9 mouse cellular contexts compared by ENCODE assay signal in genomic region chr13:73261036-73261730, GRCm38 (mm10). TPM values are rescaled to one million over a fixed set of nuclear protein-coding genes. Genes with fewer than 3 reads are reported as not detected.
DNase-seq lines count a peak whose midpoint lies in the region; ATAC-seq and TF ChIP-seq lines count a peak whose summit lies in the region.
"Had no signal": no experiment of that assay in that cellular context is flagged by ENCODE, and none has a peak within 500 bp of the region (broad histone marks: within the 10 kb centered on the region; RNA-seq: fewer than 3 reads in every experiment).

No protein-coding gene starts in this region.

- H3K4me3 ChIP-seq in E14TG2a.4 (replicated peaks; ENCODE audit: low read length) (peak overlapping the region; percentile 74), ES-Bruce4 (ENCODE audit: low read depth, low read length) (peak overlapping the region; percentile 63)
- H3K4me3 ChIP-seq in forebrain, postnatal 0 days (ENCODE audit: low read depth, low read length), result peak overlapping the region; percentile 37
- H3K4me3 ChIP-seq in limb, embryonic 13.5 days, result peak overlapping the region; percentile 52

- H3K9me3 ChIP-seq in E14TG2a.4 (ENCODE audit: low read length) (no peaks in the 10 kb centered on the region), ES-Bruce4 (replicated peaks; ENCODE audit: control insufficient read depth, insufficient read depth, low read length, poor library complexity, severe bottlenecking) (no peaks in the 10 kb centered on the region)
- H3K9me3 ChIP-seq in forebrain, postnatal 0 days (ENCODE audit: low read length), result no peaks in the 10 kb centered on the region
- H3K9me3 ChIP-seq in limb, embryonic 13.5 days, result no peaks in the 10 kb centered on the region

- H3K27me3 ChIP-seq in E14TG2a.4 (ENCODE audit: insufficient read depth, low read length), result peaks cover 95% of the 10 kb centered on the region
- peaks cover 24% of the 10 kb centered on the region for H3K27me3 ChIP-seq in ES-Bruce4 (ENCODE audit: control insufficient read depth, insufficient read depth, low read length, poor library complexity, severe bottlenecking)
- H3K27me3 ChIP-seq in forebrain, postnatal 0 days (ENCODE audit: insufficient read depth, low read length), result peaks cover 95% of the 10 kb centered on the region
- peaks cover 99% of the 10 kb centered on the region for H3K27me3 ChIP-seq in limb, embryonic 13.5 days

- no peaks in the 10 kb centered on the region for H3K36me3 ChIP-seq in E14TG2a.4 (ENCODE audit: insufficient read depth, low read length)
- H3K36me3 ChIP-seq in ES-Bruce4 (ENCODE audit: control insufficient read depth, insufficient read depth, low read length, poor library complexity, severe bottlenecking), result no peaks in the 10 kb centered on the region
- H3K36me3 ChIP-seq in forebrain, postnatal 0 days (ENCODE audit: insufficient read depth), result no peaks in the 10 kb centered on the region
- no peaks in the 10 kb centered on the region for H3K36me3 ChIP-seq in limb, embryonic 13.5 days

- TF ChIP-seq POLR2A in ES-Bruce4 (IDR thresholded peaks at IDR 0.05; ENCODE audit: insufficient read depth, low read length), result no peak

- no peak overlapping the region for H3K27ac ChIP-seq in ES-Bruce4 (ENCODE audit: insufficient read depth, low read length)
- no peak overlapping the region for H3K27ac ChIP-seq in forebrain, postnatal 0 days (ENCODE audit: low read depth, low read length)
- no peak overlapping the region for H3K27ac ChIP-seq in limb, embryonic 13.5 days

- WGBS in forebrain, postnatal 0 days, result 3% methylated on average over 25 of the region's 25 CpGs
- 3% methylated on average over 25 of the region's 25 CpGs for WGBS in limb, embryonic 13.5 days

- TF ChIP-seq EP300 in ES-Bruce4 (IDR thresholded peaks at IDR 0.05; ENCODE audit: insufficient read depth, low read depth, low read length), result no peak

- H3K4me1 ChIP-seq in E14TG2a.4 (replicated peaks; ENCODE audit: low read depth, low read length) (peaks cover 71% of the 10 kb centered on the region), ES-Bruce4 (ENCODE audit: control insufficient read depth, insufficient read depth, low read length) (peaks cover 4% of the 10 kb centered on the region)
- H3K4me1 ChIP-seq in forebrain, postnatal 0 days (ENCODE audit: insufficient read depth), result 0 out of 2 replicates have a peak, but pooled peaks cover 6% of the 10 kb centered on the region
- H3K4me1 ChIP-seq in limb, embryonic 13.5 days, result peaks cover 32% of the 10 kb centered on the region

- H3K9ac ChIP-seq in ES-Bruce4 (ENCODE audit: low read depth, poor library complexity, severe bottlenecking), result peak overlapping the region; percentile 59; the same call in 1 of the 2 replicates
- no peak overlapping the region for H3K9ac ChIP-seq in forebrain, postnatal 0 days
- H3K9ac ChIP-seq in limb, embryonic 13.5 days, result peak overlapping the region; percentile 59

- no peak for TF ChIP-seq CTCF in E14TG2a.4 (conservative IDR thresholded peaks at IDR 0.05; ENCODE audit: low read length)
- no peak for TF ChIP-seq CTCF in ES-Bruce4 (IDR thresholded peaks at IDR 0.05; ENCODE audit: low read depth, low read length)
- no peak for TF ChIP-seq CTCF in forebrain, postnatal 0 days (IDR thresholded peaks at IDR 0.05; ENCODE audit: low read depth)

- DNase-seq in forebrain, postnatal 0 days, result no peak
- DNase-seq in adrenal gland, adult 8-10 months, result no peak
- no peak for DNase-seq in lung, postnatal 4 days
- no peak for DNase-seq in gastrocnemius, postnatal 36 days
- DNase-seq: right cerebral cortex, postnatal 4 days had no signal

- intact Hi-C loops in gastrocnemius, postnatal 36 days (cut with DNase I), result no loop called here

- H3K4me2 ChIP-seq in forebrain, postnatal 0 days (ENCODE audit: low read depth), result peak overlapping the region; percentile 78
- H3K4me2 ChIP-seq in limb, embryonic 13.5 days (replicated peaks), result peak overlapping the region; percentile 83

- ATAC-seq in forebrain, postnatal 0 days, result no peak
- ATAC-seq in limb, embryonic 13.5 days (ENCODE audit: low FRiP score, low read depth), result no peak
- ATAC-seq in cerebellum, adult (ENCODE audit: insufficient number of reproducible peaks, low FRiP score, low TSS enrichment), result no peak

RNA-seq across cellular contexts. Expression of gene Irx4, which starts 0.9 kb away (rescaled TPM):
- 0.49 and 0.65 TPM in 2 replicates for polyA plus RNA-seq in ES-Bruce4 (2011; ENCODE audit: insufficient read depth, insufficient read length, low read depth, missing spikeins)
- total RNA-seq in forebrain, postnatal 0 days (2014; rRNA removed), result not detected in 2 replicates
- not detected in 2 replicates for polyA plus RNA-seq in forebrain, postnatal 0 days (2015; fragmentation: Nextera tagmentation; extraction: Ambion mirVana)
- 7.0 and 7.6 TPM in 2 replicates for polyA plus RNA-seq in limb, embryonic 13.5 days (2015; fragmentation: Nextera tagmentation; extraction: Ambion mirVana)
- total RNA-seq in adrenal gland, adult 8-10 months (2022), result under 1 TPM in 1 of 4 experiments, not detected in 3; 0.15 TPM
- not detected for total RNA-seq in gastrocnemius, postnatal 36 days (2021)
